Mouse (Mus musculus): ENCODE data around the gene Fxyd3. TPM values are rescaled to one million over a fixed set of nuclear protein-coding genes. Genes with fewer than 3 reads are reported as not detected.

Fxyd3 gene
- not detected in 4 replicates for total RNA-seq (2023; ENCODE audit: inconsistent age)

DNA sequence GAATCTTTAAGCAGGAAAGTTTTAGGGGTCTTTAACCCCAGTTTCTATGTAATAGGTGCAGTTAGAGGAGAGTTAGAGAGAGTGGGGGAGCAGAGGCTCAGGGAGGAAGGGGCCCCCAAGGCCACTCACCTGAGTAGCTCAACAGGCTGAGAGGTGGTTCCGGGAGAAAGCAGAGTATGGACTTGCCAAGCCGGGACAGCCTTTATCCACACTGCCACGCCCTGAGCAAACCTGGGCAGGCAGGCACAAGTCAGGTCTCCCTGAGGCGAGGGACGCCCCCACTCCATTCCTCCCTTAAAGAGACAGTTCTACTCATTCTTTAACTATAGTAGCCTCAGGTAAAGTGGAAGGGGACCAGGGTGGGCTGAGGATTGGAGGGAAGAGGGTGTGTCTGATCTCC is at the start of gene Fxyd3:
Gene Fxyd3, minus strand, starts transcription at position 213 of the 400 bp plus-strand sequence.

DNA sequence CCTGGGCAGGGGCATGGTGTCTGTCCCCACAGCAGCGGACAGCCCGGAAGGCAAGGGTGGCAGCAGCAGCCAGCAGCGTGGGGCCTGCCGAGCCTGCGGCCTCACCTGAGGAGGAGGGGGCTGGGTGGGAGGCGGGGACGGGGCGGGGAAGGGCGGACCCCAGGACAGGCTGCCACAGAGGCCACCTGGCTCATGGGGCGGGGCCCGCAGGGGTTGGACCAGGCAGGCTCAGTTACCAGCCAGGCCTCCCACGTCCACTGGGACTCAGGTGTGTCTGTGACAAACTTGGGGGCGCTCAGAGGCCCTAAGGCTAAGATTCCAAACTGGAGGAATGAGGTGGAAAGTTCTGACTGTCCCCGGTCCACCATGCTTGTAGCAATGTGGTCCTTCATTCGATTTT is 38.7 kb upstream of the Fxyd3 start, which contains the start of gene Hpn:
Gene Hpn, minus strand, starts transcription at position 109 of the 400 bp plus-strand sequence.

DNA sequence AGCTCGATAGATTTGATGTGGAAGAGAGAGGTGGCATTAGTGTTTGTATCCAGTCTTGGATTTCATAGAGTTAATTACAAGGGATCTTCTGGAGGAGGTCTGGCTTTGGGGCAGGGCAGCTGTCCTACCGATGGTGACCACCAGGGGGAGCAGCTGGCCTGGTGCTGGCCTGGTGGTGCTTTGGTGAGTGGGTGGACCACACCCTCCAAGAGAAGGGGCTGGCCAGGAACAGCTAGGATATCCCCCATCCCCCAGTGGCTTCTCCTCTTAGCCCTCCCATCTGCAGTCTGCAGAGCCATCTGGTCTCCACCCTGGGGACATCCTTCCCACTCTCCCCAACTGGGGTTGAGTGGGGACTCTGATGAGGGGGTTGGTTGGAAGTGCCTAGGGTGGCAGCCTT is 17.4 kb downstream of the Fxyd3 start, which contains the start of gene Lgi4:
Gene Lgi4, plus strand, starts transcription at position 235 of the 400 bp plus-strand sequence.

DNA sequence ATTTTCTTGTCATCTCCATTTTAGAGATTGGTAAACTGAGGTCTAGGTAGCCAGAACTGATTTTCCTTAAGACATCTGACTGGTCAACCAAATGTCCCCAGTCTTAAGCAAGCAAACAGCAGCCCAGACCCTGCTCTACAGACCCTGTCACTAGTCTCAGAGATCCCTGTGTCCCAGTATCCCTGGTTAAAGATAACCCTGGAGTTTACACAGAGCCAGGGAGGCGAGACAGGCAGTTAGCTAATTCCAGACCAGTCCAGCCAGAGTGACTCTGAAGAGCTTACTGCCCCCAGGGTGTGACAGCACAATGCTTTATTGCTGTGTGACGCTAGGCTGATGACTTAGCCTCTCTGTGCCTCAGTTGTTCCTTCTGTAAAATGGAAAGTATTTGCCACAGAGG is 19.4 kb downstream of the Fxyd3 start, which contains the start of gene Fxyd1:
Gene Fxyd1, minus strand, starts transcription at position 129 of the 400 bp plus-strand sequence.

DNA sequence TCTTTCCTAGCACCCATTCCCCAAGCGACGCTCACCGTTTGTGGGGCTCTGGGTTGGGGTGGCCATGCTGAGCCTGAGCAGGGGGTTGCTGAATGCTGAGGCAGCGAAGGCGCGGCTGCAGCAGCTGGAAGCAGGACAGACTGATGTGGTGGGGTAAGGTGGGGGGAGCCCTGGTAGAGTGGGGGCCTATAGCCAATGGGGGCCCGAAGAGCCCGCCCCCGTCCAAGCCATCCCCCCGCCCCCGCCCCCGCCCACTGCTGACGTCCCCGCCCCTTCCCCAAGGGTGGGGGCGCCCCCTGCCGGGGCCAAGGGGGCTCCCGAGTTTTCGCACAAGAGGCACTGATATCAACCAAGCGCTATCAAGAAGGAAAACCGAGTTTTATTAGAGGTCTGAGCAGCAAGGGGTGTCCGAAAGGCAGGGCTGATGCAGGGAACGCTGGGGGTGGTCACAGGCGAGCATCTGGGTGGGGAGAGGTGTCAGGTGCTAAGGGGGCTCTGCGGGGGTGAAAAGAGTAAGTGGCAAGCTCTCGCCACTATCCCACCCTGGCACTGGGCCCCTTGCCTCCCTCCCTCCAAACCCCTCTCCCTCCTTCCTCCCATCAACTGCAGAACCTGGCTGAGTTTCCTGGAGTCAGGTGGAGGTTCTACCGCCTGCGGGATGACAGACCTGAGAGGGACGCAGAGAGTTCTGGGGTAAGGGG is 25.0 kb downstream of the Fxyd3 start, which contains the start of gene Fxyd7:
Gene Fxyd7, minus strand, starts transcription at position 147 of the 701 bp plus-strand sequence.

DNA sequence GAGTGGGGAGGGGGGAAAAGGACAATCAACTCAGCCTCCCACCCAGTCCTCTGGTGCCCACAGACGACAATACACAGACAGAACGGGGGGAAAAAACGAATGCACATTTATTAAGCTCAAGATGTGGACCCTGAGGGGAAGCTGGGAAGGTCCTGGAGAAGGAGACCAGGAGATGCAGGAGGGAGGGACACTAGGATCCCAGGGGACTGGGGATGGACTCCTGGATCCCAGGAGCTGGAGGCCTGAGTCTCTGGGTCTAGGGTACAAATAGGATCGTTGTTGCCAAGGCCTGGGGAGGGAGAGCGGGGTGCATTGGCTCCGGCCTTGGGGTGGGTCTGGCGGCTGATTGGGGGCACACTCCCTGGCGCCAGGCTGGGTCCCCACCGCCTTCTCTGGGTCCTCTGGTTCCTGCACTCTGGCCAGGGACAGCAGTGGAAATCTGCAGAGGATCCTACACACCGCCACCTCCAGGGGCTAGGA is 34.0 kb downstream of the Fxyd3 start, which contains the start of gene Fxyd5:
Gene Fxyd5, minus strand, starts transcription at position 51 of the 480 bp plus-strand sequence.

Other genes starting within 250 kb of the Fxyd3 start
- gene Ffar3, start 220.5 kb downstream of the Fxyd3 start, total RNA-seq (2023; ENCODE audit: inconsistent age), result 0.84 to 1.7 TPM (median 1.0 TPM) in 4 replicates
- 21.3 to 27.3 TPM (median 25.8 TPM) in 4 replicates for gene Ffar1, start 215.1 kb downstream of the Fxyd3 start, total RNA-seq (2023; ENCODE audit: inconsistent age)
- gene Cd22, start 196.4 kb downstream of the Fxyd3 start, total RNA-seq (2023; ENCODE audit: inconsistent age), result 1,045 to 1,202 TPM (median 1,120 TPM) in 4 replicates
- gene Mag, start 161.8 kb downstream of the Fxyd3 start, total RNA-seq (2023; ENCODE audit: inconsistent age), result 0.21 to 0.26 TPM in 2 of 4 replicates, not detected in the others
- not detected in 4 replicates for gene Hamp2, start 152.0 kb downstream of the Fxyd3 start, total RNA-seq (2023; ENCODE audit: inconsistent age)
- not detected in 4 replicates for gene Hamp, start 132.7 kb downstream of the Fxyd3 start, total RNA-seq (2023; ENCODE audit: inconsistent age)
- gene Usf2, start 119.9 kb downstream of the Fxyd3 start, total RNA-seq (2023; ENCODE audit: inconsistent age), result 124 to 171 TPM (median 156 TPM) in 4 replicates
- 1.6 to 2.2 TPM (median 1.9 TPM) in 4 replicates for gene Lsr, start 103.2 kb downstream of the Fxyd3 start, total RNA-seq (2023; ENCODE audit: inconsistent age)
- 0.35 TPM in 1 of 4 replicates, not detected in the others for gene Fam187b, start 102.9 kb downstream of the Fxyd3 start, total RNA-seq (2023; ENCODE audit: inconsistent age)
- gene Fxyd5, start 34.2 kb downstream of the Fxyd3 start, total RNA-seq (2023; ENCODE audit: inconsistent age), result 102 to 124 TPM (median 116 TPM) in 4 replicates
- not detected in 4 replicates for gene Fxyd7, start 25.2 kb downstream of the Fxyd3 start, total RNA-seq (2023; ENCODE audit: inconsistent age)
- not detected in 4 replicates for gene Fxyd1, start 19.5 kb downstream of the Fxyd3 start, total RNA-seq (2023; ENCODE audit: inconsistent age)
- not detected in 4 replicates for gene Lgi4, start 17.4 kb downstream of the Fxyd3 start, total RNA-seq (2023; ENCODE audit: inconsistent age)
- 0.51 to 2.1 TPM in 2 of 4 replicates, not detected in the others for gene Hpn, start 38.6 kb upstream of the Fxyd3 start, total RNA-seq (2023; ENCODE audit: inconsistent age)
- 0.58 to 1.4 TPM (median 0.89 TPM) in 4 replicates for gene Scn1b, start 50.3 kb upstream of the Fxyd3 start, total RNA-seq (2023; ENCODE audit: inconsistent age)
- 241 to 263 TPM (median 254 TPM) in 4 replicates for gene Gramd1a, start 79.2 kb upstream of the Fxyd3 start, total RNA-seq (2023; ENCODE audit: inconsistent age)
- gene Scgb2b2, start 213.8 kb upstream of the Fxyd3 start, total RNA-seq (2023; ENCODE audit: inconsistent age), result not detected in 4 replicates
- not detected in 4 replicates for gene Scgb1b2, start 215.1 kb upstream of the Fxyd3 start, total RNA-seq (2023; ENCODE audit: inconsistent age)